Mouse (Mus musculus) left cerebral cortex, postnatal 10 days (tissue): ENCODE data around the gene Vmn1r49. TPM values are rescaled to one million over a fixed set of nuclear protein-coding genes. Genes with fewer than 3 reads are reported as not detected.
"Not testable (repeated sequence)": the region's sequence is repeated elsewhere in the genome, so short reads cannot be mapped to it uniquely, and the experiment has no call there.

Experiments used
- DNase-seq, 2 experiments: peaks; one replicate each; pipeline ENCODE4 v3.0.0; 2021 to 2022; ENCODE audit warnings: low spot score in 2 of 2, mixed read lengths in 1 of 2; ENCODE audit errors: extremely low spot score in 1 of 2
- intact Hi-C: fragments of 180-260 bp; cut with DNase I; formaldehyde crosslinking; loops from one replicate; pipeline ENCODE4 v1.15.1; 2025
- total RNA-seq, 2 experiments: library from RNA; stranded (reverse); gene quantifications; 2 replicates each; pipeline ENCODE4 v1.2.3; 2021

The Vmn1r49 gene
- total RNA-seq, result not detected

DNA sequence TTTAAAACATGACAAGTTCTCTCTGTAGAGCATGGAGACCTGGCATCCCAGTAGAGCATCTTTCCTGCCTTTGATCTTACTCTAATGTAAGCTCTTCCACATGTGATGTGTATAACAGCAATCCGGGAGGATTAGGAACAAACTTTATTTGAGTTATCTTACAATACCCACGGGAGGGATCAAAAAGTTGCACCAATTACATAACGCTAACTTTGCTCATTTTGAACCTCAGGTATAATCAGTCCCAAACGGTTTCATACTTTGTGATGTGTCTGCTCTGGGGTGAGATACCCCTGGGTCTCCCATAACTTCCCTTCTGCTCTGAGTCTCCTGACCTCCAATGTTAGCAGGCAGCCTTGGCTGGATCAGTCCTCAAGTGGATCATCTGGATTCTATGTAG, at the start of gene Vmn1r49:
Gene Vmn1r49 (minus strand): TSS at position 101 of the 400 bp plus-strand sequence.
- DNase-seq, result no peak
- intact Hi-C loops, result no loop called here

GRCm38 (mm10) chr6:90122296-90122695, 44.0 kb upstream of the Vmn1r49 start, which contains the start of gene Vmn1r51:
Gene Vmn1r51 (plus strand): TSS chr6:90122596.
- intact Hi-C loops, DNase-seq: not testable (repeated sequence)

- no peak for DNase-seq
- intact Hi-C loops, result no loop called here
Measured at GRCm38 (mm10) chr6:90101130-90101529, 22.8 kb upstream of the Vmn1r49 start, which contains the start of gene Vmn1r50. Gene Vmn1r50 (plus strand): TSS chr6:90101430.

DNA sequence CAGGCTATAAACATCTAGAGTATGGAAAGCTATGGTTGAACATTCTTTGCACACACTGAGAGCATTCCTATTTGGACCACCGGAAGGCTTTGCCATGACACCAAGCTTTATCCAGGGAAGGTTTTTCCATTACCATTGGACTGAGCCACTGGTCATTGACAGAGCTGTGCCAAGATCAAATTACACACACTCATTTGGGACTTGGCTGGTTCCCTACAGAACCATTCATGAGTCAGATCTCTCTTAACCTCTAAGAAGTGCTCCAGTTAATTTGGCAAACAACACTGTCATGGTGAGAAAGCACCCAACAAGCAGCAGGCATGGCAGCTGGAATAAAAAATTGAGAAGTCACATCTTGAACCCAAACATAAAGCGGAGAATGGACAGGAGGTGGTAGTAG, 22.3 kb upstream of the Vmn1r49 start:
- intact Hi-C loops, result no loop called here
- DNase-seq, result no peak

GRCm38 (mm10) chr6:90036741-90037140, 41.6 kb downstream of the Vmn1r49 start, which contains the start of gene Vmn1r48:
Gene Vmn1r48 (minus strand): TSS chr6:90036841.
- DNase-seq, intact Hi-C loops: not testable (repeated sequence)

Other genes starting within 250 kb of the Vmn1r49 start
- gene Vmn1r42, start 202.1 kb downstream of the Vmn1r49 start, total RNA-seq, result not detected
- gene Vmn1r43, start 202.1 kb downstream of the Vmn1r49 start, total RNA-seq, result not detected
- not detected for gene Vmn1r44, start 194.8 kb downstream of the Vmn1r49 start, total RNA-seq
- gene Vmn1r45, start 137.9 kb downstream of the Vmn1r49 start, total RNA-seq, result not detected
- gene Vmn1r46, start 109.2 kb downstream of the Vmn1r49 start, total RNA-seq, result not detected
- under 1 TPM in 1 of 2 experiments, not detected in 1; 0.04 TPM for gene Vmn1r47, start 62.4 kb downstream of the Vmn1r49 start, total RNA-seq
- not detected for gene Vmn1r48, start 41.7 kb downstream of the Vmn1r49 start, total RNA-seq
- not detected for gene Vmn1r50, start 22.9 kb upstream of the Vmn1r49 start, total RNA-seq
- gene Vmn1r51, start 44.1 kb upstream of the Vmn1r49 start, total RNA-seq, result not detected
- gene Vmn1r52, start 96.3 kb upstream of the Vmn1r49 start, total RNA-seq, result not detected
- not detected for gene V1ra8, start 124.3 kb upstream of the Vmn1r49 start, total RNA-seq
- gene Vmn1r53, start 145.9 kb upstream of the Vmn1r49 start, total RNA-seq, result not detected
- gene Vmn1r54, start 167.8 kb upstream of the Vmn1r49 start, total RNA-seq, result not detected
- gene BC048671, start 222.7 kb upstream of the Vmn1r49 start, total RNA-seq, result not detected
- not detected for gene Chst13, start 246.7 kb upstream of the Vmn1r49 start, total RNA-seq